Mouse (Mus musculus) liver, adult 2 months (tissue): ENCODE measurements around the gene BC016579. TPM values are rescaled to one million over a fixed set of nuclear protein-coding genes. Genes with fewer than 3 reads are reported as not detected.

ENCODE experiments used
- DNase-seq: peaks from one replicate; pipeline ENCODE4 v3.0.0-alpha.2; 2011; ENCODE audit warnings: low read depth, low spot score; ENCODE audit errors: extremely low read depth
- H3K27ac ChIP-seq: fragments of 200-500 bp; replicated peaks from 2 replicates; pipeline ENCODE4 v1.5.1; 2012; ENCODE audit warnings: low read depth, mild to moderate bottlenecking, control low read depth, inconsistent platforms, low read length; ENCODE audit not compliant: insufficient read depth
- H3K27me3 ChIP-seq: fragments of 200-500 bp; 2 replicates; pipeline ENCODE4 v1.6.1; 2012; ENCODE audit warnings: mild to moderate bottlenecking, moderate library complexity, low read length, inconsistent platforms; ENCODE audit not compliant: control insufficient read depth, insufficient read depth
- H3K36me3 ChIP-seq: fragments of 200-500 bp; 2 replicates; pipeline ENCODE4 v1.6.1; 2012; ENCODE audit warnings: low read length, inconsistent platforms; ENCODE audit not compliant: control insufficient read depth, insufficient read depth
- H3K4me1 ChIP-seq: fragments of 200-500 bp; 2 replicates; pipeline ENCODE4 v1.6.1; 2011; ENCODE audit warnings: low read length; ENCODE audit not compliant: control insufficient read depth, insufficient read depth
- H3K4me3 ChIP-seq: fragments of 200-500 bp; 2 replicates; pipeline ENCODE4 v1.5.1; 2011; ENCODE audit warnings: low read depth, mild to moderate bottlenecking, control low read depth, low read length, moderate library complexity; ENCODE audit not compliant: insufficient read depth
- H3K79me2 ChIP-seq: fragments of 200-500 bp; 2 replicates; pipeline ENCODE4 v1.6.1; 2012; ENCODE audit warnings: inconsistent platforms, mild to moderate bottlenecking, low read length, moderate library complexity; ENCODE audit not compliant: control insufficient read depth, insufficient read depth
- H3K9ac ChIP-seq: fragments of 200-500 bp; 2 replicates; pipeline ENCODE4 v1.6.1; 2012; ENCODE audit warnings: low read depth, mild to moderate bottlenecking, control low read depth, inconsistent platforms, low read length
- CTCF ChIP-seq: fragments of 200-500 bp; IDR thresholded peaks from 2 replicates; pipeline ENCODE4 v1.5.1; 2011; ENCODE audit warnings: low read depth, low read length, control low read depth
- POLR2A ChIP-seq: fragments of 200-500 bp; IDR thresholded peaks from 2 replicates; pipeline ENCODE4 v1.6.1; 2011; ENCODE audit warnings: low read length, control low read depth; ENCODE audit not compliant: insufficient read depth; ENCODE audit errors: extremely low read depth
- WGBS: fragments of 180-500 bp; shearing (Covaris S2); methylation state at CpG from one replicate; pipeline ENCODE4 v1.1.7; 2018; 5-methylcytosine and 5-hydroxymethylcytosine counted together
- polyA plus RNA-seq: library from polyadenylated mRNA; depleted of rRNA; stranded (reverse); fragments of >200 nt; gene quantifications from 2 replicates; pipeline ENCODE4 v1.2.3, GENCODE M21; 2012; rRNA removed
- total RNA-seq: library from RNA; depleted of rRNA; stranded (reverse); fragments of >200 nt; gene quantifications from 2 replicates; pipeline ENCODE4 v1.2.3, GENCODE M21; 2014; rRNA removed

BC016579 gene
- total RNA-seq = 0.13 and 0.18 TPM in 2 replicates
- polyA plus RNA-seq = 0.04 TPM in 1 of 2 replicates, not detected in the other

- 14% methylated on average over 20 of the region's 20 CpGs for WGBS
- TF ChIP-seq CTCF (no peak), POLR2A (no peak)
- no peak within 1 kb of the TSS for H3K9ac ChIP-seq
- no peak within 1 kb of the TSS for H3K27ac ChIP-seq
- DNase-seq = no peak
- no peaks in the 10 kb centered on the region for H3K27me3 ChIP-seq
- H3K79me2 ChIP-seq = no peaks in the 10 kb centered on the region
- no peaks in the 10 kb centered on the region for H3K36me3 ChIP-seq
- peak within 1 kb of the TSS; percentile 47; the same call in 1 of the 2 replicates for H3K4me3 ChIP-seq
- peaks cover 6% of the 10 kb centered on the region; the same call in 1 of the 2 replicates for H3K4me1 ChIP-seq
Measured at GRCm38 (mm10) chr16:45653934-45654332, at the start of gene BC016579. BC016579 (minus strand) TSS chr16:45654068.

DNA sequence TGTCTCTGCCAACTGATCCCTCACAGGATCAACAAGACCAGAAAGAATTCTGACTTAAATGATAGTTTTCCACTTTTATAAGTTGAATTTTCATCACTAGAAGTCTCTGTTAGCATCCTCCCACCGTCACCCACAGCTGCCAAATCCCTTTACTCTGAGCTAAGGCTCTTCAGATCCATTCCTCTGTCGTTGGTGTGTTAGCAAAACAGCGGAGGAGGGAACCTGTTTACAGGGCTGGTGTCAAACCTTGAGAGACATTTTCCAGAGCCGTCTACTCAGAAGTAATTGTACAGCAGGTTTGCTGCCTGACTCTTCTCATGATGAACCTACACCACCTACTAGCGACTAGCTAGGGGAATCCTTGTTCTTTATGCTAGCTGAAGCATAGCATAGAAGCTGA lies 45.4 kb upstream of the BC016579 start:
- H3K27me3 ChIP-seq = no peaks in the 10 kb centered on the region
- TF ChIP-seq POLR2A (no peak), CTCF (no peak)
- H3K36me3 ChIP-seq = no peaks in the 10 kb centered on the region
- H3K9ac ChIP-seq = no peak overlapping the region
- no peak for DNase-seq
- no peaks in the 10 kb centered on the region for H3K79me2 ChIP-seq
- 71% methylated on average over 5 of the region's 5 CpGs for WGBS
- H3K4me3 ChIP-seq = no peak overlapping the region
- peaks cover 4% of the 10 kb centered on the region; the same call in 1 of the 2 replicates for H3K4me1 ChIP-seq
- H3K27ac ChIP-seq = no peak overlapping the region

DNA sequence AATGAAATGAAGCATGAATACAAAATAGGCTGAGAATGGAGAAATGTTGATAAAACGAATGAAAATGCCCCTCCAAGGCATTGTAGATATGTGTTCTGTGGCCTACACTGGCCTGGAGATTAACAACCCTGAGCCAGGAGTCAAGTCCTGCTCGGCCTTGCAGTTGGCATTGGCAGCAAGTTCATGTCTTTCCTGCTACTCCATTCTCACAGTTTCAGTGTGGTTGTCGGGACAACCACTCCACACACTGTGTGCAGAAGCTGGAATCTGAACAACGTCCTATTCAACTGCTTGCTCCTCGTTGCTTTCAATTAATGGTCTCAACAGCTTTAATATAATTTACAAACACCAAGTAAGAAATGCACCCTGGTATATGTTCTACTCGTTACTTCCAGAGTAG lies 44.1 kb upstream of the BC016579 start:
- no peak overlapping the region for H3K4me3 ChIP-seq
- H3K4me1 ChIP-seq = peaks cover 4% of the 10 kb centered on the region; the same call in 1 of the 2 replicates
- H3K79me2 ChIP-seq = no peaks in the 10 kb centered on the region
- DNase-seq = no peak
- TF ChIP-seq POLR2A = no peak
- no peak for TF ChIP-seq CTCF
- no peak overlapping the region for H3K27ac ChIP-seq
- 70% methylated on average over 6 of the region's 6 CpGs for WGBS
- no peak overlapping the region for H3K9ac ChIP-seq
- H3K27me3 ChIP-seq = no peaks in the 10 kb centered on the region
- no peaks in the 10 kb centered on the region for H3K36me3 ChIP-seq

- no peaks in the 10 kb centered on the region for H3K79me2 ChIP-seq
- TF ChIP-seq CTCF = no peak
- TF ChIP-seq POLR2A = no peak
- DNase-seq = no peak
- WGBS = 81% methylated on average over 9 of the region's 9 CpGs
- H3K4me1 ChIP-seq = peaks cover 4% of the 10 kb centered on the region; the same call in 1 of the 2 replicates
- H3K9ac ChIP-seq = no peak overlapping the region
- H3K27ac ChIP-seq = no peak overlapping the region
- H3K36me3 ChIP-seq = no peaks in the 10 kb centered on the region
- no peaks in the 10 kb centered on the region for H3K27me3 ChIP-seq
- no peak overlapping the region for H3K4me3 ChIP-seq
Measured at GRCm38 (mm10) chr16:45695445-45696160, 41.7 kb upstream of the BC016579 start.

- no peak for DNase-seq
- H3K27me3 ChIP-seq = no peaks in the 10 kb centered on the region
- H3K27ac ChIP-seq = no peak within 1 kb of the TSS
- H3K4me3 ChIP-seq = no peak within 1 kb of the TSS
- H3K9ac ChIP-seq = no peak within 1 kb of the TSS
- H3K36me3 ChIP-seq = no peaks in the 10 kb centered on the region
- no peaks in the 10 kb centered on the region for H3K79me2 ChIP-seq
- H3K4me1 ChIP-seq = no peaks in the 10 kb centered on the region
- TF ChIP-seq CTCF = no peak
- no peak for TF ChIP-seq POLR2A
- WGBS = 73% methylated on average over 10 of the region's 10 CpGs
Measured at GRCm38 (mm10) chr16:45693558-45693957, 39.7 kb upstream of the BC016579 start, which contains the start of gene Tmprss7. Tmprss7 (minus strand) TSS chr16:45693658.

- 78% methylated on average over 3 of the region's 3 CpGs for WGBS
- TF ChIP-seq POLR2A (no peak), CTCF (no peak)
Measured at GRCm38 (mm10) chr16:45692851-45693250, 39.0 kb upstream of the BC016579 start.

More at GRCm38 (mm10) chr16:45692851-45693250, 39.0 kb upstream of the BC016579 start:
- Histone ChIP-seq H3K4me1 (no peaks in the 10 kb centered on the region), H3K9ac (no peak overlapping the region), H3K36me3 (no peaks in the 10 kb centered on the region), H3K27me3 (no peaks in the 10 kb centered on the region), H3K27ac (no peak overlapping the region), H3K79me2 (no peaks in the 10 kb centered on the region), H3K4me3 (no peak overlapping the region)
- DNase-seq = no peak
